Mouse (Mus musculus) liver (tissue): Measurements from ENCODE around the gene Rpl7a.
A peak's percentile ranks its signal among the peaks of the same experiment; 100 is the strongest.
"Not testable (repeated sequence)": the region's sequence is repeated elsewhere in the genome, so short reads cannot be mapped to it uniquely, and the experiment has no call there.

Source experiments
- DNase-seq: peaks from one replicate; pipeline ENCODE4 v3.0.0-alpha.2; 2020; ENCODE audit warnings: mixed read lengths

The Rpl7a gene

GRCm38 (mm10) chr2:26910124-26910993 is at the start of gene Rpl7a, which contains the start of gene Med22:
Rpl7a (plus strand) TSS chr2:26910764.
Med22 (minus strand) TSS chr2:26910677.
- DNase-seq, result peak; percentile 100

GRCm38 (mm10) chr2:26862856-26863255 is 47.7 kb upstream of the Rpl7a start:
- no peak for DNase-seq

- DNase-seq, result no peak
Observed at GRCm38 (mm10) chr2:26864879-26865278, 45.7 kb upstream of the Rpl7a start, which contains the start of gene Abo. Abo (minus strand) TSS chr2:26864979.

GRCm38 (mm10) chr2:26870666-26871065 is 39.9 kb upstream of the Rpl7a start:
- no peak for DNase-seq

GRCm38 (mm10) chr2:26878571-26878970 is 32.0 kb upstream of the Rpl7a start:
- no peak for DNase-seq

GRCm38 (mm10) chr2:26885541-26885940 is 25.0 kb upstream of the Rpl7a start:
- DNase-seq, result not testable (repeated sequence)

- not testable (repeated sequence) for DNase-seq
Observed at GRCm38 (mm10) chr2:26886170-26886569, 24.4 kb upstream of the Rpl7a start.

- no peak for DNase-seq
Observed at GRCm38 (mm10) chr2:26895898-26896297, 14.7 kb upstream of the Rpl7a start.

- no peak for DNase-seq
Observed at GRCm38 (mm10) chr2:26900731-26901130, 9.8 kb upstream of the Rpl7a start.

GRCm38 (mm10) chr2:26901834-26902400 is 8.6 kb upstream of the Rpl7a start:
- DNase-seq, result no peak

- DNase-seq, result peak; percentile 94
Observed at GRCm38 (mm10) chr2:26902467-26903220, 7.9 kb upstream of the Rpl7a start, which contains the start of gene Surf6. Surf6 (minus strand) TSS chr2:26902879.

GRCm38 (mm10) chr2:26903311-26903710 is 7.3 kb upstream of the Rpl7a start:
- no peak for DNase-seq

- DNase-seq, result no peak
Observed at GRCm38 (mm10) chr2:26905936-26906335, 4.6 kb upstream of the Rpl7a start.

GRCm38 (mm10) chr2:26906431-26906830 is 4.1 kb upstream of the Rpl7a start:
- no peak for DNase-seq

- peak; percentile 57 for DNase-seq
Observed at GRCm38 (mm10) chr2:26907109-26907508, 3.5 kb upstream of the Rpl7a start.

GRCm38 (mm10) chr2:26908710-26909386 is 1.7 kb upstream of the Rpl7a start:
- no peak for DNase-seq

GRCm38 (mm10) chr2:26909387-26909784 is 1.2 kb upstream of the Rpl7a start:
- DNase-seq, result no peak

- DNase-seq, result peak; percentile 68
Observed at GRCm38 (mm10) chr2:26910994-26911765, 616 bp downstream of the Rpl7a start.

GRCm38 (mm10) chr2:26912253-26912770 is 1.7 kb downstream of the Rpl7a start:
- no peak for DNase-seq

- peak; percentile 33 for DNase-seq
Observed at GRCm38 (mm10) chr2:26913416-26914147, 3.0 kb downstream of the Rpl7a start.
